Mouse (Mus musculus) mouse trophoblast stem cell (cell line): ENCODE results near the gene Lactbl1.

ENCODE experiments used
- in situ Hi-C, 2 experiments: fragments of 300-500 bp; cut with MseI, MboI; formaldehyde crosslinking; loops; 2 replicates in 1 of 2; 3 replicates in 1 of 2; pipeline ENCODE4 v1.15.1; 2025

Gene Lactbl1

GRCm38 (mm10) chr4:136622388-136622787 lies at the start of gene Lactbl1:
TSS of gene Lactbl1 (plus strand) at chr4:136622621.
- in situ Hi-C loops: loop anchor here (10.0 to 25.0 kb wide), 2 partner anchors 235 to 238 kb away; no protein-coding TSS in a partner anchor

- in situ Hi-C loops: no loop called here
These were observed 40.5 kb upstream of the Lactbl1 start for GRCm38 (mm10) chr4:136581885-136582284.

- in situ Hi-C loops: no loop called here
These were observed 35.1 kb upstream of the Lactbl1 start for GRCm38 (mm10) chr4:136587221-136587827.

- in situ Hi-C loops: no loop called here
These were observed 34.4 kb upstream of the Lactbl1 start for GRCm38 (mm10) chr4:136588003-136588402.

- in situ Hi-C loops: no loop called here
These were observed 30.3 kb upstream of the Lactbl1 start for GRCm38 (mm10) chr4:136592111-136592510.

DNA sequence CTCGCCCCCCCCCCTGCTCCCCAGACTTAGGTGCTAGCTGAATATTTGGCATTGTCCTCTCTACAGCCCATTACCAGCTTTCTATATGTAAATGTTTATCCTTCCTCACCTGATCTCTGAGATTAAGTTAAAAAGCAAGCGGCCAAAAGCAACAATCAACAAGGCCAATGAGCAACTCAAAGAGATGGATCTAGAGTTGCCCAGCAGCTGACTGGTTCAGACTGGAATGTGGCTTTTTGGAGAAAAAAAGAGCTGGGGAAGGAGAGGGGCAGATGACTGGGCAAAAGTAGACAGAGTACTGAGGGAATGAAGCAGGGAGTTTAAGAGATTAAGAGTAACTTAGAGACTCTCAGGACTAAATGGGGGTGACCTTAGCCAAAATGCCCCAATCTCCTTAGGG lies 28.4 kb upstream of the Lactbl1 start:
- in situ Hi-C loops: no loop called here

GRCm38 (mm10) chr4:136595221-136595620 lies 27.2 kb upstream of the Lactbl1 start:
- in situ Hi-C loops: no loop called here

DNA sequence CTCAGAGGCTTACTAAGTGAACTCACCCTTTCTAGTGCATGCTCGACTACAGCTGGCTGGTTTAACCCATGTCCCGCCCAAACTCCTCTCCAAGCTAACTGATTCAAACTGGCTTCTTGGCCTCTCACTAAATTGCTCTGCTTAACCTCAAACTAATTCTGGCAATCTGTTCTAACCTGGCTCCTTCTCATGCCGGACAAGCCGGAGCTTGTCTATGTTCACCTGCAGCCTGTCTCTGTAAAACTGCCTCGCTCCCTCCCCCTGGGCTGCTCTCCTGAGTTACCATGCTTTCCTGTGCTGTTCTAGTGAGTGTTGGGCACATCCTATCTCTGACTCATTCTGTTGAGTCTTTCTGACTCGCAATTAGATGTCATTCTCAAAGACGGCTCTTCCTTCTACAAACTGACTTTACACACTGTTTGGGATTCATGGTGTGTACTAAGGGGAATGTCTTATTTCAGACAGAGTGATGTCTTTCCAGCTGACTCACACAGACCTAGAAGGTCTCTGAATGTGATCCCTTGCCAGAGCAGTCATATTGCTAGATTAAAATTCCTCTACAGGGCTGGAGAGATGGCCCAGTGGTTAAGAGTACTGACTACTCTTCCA lies 24.0 kb upstream of the Lactbl1 start:
- in situ Hi-C loops: no loop called here

DNA sequence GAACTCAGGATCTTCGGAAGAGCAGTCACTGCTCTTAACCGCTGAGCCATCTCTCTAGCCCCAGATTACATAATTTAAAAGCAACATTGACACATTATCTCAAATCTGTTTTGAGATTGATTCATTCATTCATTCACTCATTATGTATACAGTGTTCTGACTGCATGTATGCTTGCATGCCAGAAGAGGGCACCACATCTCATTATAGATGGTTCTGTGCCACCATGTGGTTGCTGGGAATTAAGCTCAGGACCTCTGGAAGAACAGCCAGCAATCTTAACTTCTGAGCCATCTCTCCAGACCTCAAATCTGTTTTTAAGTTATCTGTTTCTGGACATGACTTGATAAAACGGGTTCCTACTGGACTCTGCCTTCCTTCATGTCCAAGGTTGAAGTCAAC lies 22.6 kb upstream of the Lactbl1 start:
- in situ Hi-C loops: loop anchor here in 1 of 2 experiments (25.0 kb wide), 1 partner anchor 213 kb away; no protein-coding TSS in a partner anchor

DNA sequence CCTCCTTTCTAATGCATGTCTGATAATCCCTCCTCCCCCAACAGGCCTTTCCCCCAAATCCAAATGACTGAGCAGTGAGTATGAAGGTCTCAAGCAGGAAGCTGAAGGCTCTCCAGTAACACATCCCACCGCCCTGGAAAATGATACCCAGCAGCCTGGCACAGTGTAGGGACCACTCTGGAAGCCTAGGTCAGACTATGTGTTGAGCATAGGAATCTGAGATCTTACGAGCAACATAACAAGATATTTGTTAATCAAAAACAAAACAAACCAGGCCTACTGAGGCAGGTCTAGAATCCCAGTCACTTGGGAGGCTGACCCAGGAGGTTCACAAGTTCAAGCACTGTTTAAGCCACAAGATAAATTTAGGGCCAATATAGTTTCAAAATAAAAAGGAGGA lies 21.9 kb upstream of the Lactbl1 start:
- in situ Hi-C loops: loop anchor here in 1 of 2 experiments (25.0 kb wide), 1 partner anchor 213 kb away; no protein-coding TSS in a partner anchor

- in situ Hi-C loops: loop anchor here in 1 of 2 experiments (25.0 kb wide), 1 partner anchor 214 kb away; no protein-coding TSS in a partner anchor
These were observed 20.9 kb upstream of the Lactbl1 start for GRCm38 (mm10) chr4:136601476-136601875.

GRCm38 (mm10) chr4:136602018-136602554 lies 20.3 kb upstream of the Lactbl1 start:
- in situ Hi-C loops: loop anchor here in 1 of 2 experiments (25.0 kb wide), 1 partner anchor 215 kb away; no protein-coding TSS in a partner anchor

DNA sequence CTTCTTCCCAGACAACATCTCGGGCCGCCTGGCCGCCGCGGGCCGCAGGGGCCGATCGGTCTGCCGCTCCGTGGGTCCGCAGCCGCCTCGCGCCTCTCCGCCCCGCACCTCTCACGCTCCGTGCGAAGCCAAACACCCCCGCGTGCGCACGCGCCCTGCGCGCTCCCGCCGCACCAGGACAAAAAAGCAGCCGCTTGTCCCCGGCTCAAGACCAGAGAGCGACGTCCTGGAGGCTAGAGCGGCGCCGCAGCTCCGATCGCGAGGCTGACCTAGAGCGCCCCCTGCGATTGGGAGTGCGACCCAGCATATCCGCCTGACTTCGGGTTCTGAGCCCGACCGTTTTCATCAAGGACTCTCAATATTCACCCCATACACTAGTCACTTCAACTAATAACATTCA lies 19.9 kb upstream of the Lactbl1 start, which contains the start of gene Kdm1a:
TSS of gene Kdm1a (minus strand) at position 156 of the 400 bp plus-strand sequence.
- in situ Hi-C loops: loop anchor here in 1 of 2 experiments (25.0 kb wide), 1 partner anchor 215 kb away; no protein-coding TSS in a partner anchor

- in situ Hi-C loops: loop anchor here in 1 of 2 experiments (25.0 kb wide), 1 partner anchor 219 kb away; no protein-coding TSS in a partner anchor
These were observed 16.5 kb upstream of the Lactbl1 start for GRCm38 (mm10) chr4:136605756-136606485.

GRCm38 (mm10) chr4:136610387-136610856 lies 12.0 kb upstream of the Lactbl1 start, which contains the start of gene Tex46:
TSS of gene Tex46 (plus strand) at chr4:136610437.
- in situ Hi-C loops: loop anchor here in 1 of 2 experiments (25.0 kb wide), 1 partner anchor 223 kb away; no protein-coding TSS in a partner anchor

DNA sequence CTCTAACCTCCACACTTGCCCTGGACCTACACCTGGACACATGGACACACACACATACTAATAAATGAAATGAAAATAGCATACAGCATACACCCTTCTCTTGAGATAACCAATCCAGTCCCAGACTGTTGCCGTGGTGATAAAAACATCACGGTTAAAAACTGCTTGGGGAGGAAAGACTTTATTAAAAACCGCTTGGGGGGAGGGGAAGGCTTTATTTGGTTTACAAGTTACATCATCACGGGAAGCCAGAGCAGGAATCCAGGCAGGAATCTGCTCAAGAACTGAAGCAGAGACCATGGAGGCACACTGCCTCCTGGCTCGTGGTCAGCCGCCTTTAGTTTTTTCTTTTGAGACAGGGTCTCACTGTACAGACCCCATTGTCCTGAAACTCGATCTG lies 8.8 kb upstream of the Lactbl1 start:
- in situ Hi-C loops: loop anchor here in 1 of 2 experiments (25.0 kb wide), 1 partner anchor 226 kb away; no protein-coding TSS in a partner anchor

DNA sequence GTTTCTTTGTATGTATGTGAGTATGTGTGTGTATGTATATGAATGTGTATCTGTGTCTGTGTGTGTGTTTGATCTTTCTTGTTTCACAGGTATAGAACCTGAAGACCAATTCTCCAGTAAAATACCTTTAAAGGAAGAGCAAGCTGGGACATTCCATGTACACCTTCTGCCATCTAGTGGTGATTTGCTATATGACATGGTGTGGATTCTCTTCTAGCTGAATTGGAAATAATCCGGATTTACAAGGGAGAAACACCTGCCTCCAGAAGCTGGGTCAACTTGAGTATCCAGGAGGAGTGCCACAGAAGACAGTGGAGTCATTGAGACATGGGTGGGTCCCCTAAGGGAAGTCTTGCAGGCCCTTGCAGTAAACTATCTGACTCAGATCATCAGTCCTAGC lies 1.1 kb upstream of the Lactbl1 start:
- in situ Hi-C loops: loop anchor here (10.0 to 25.0 kb wide), 2 partner anchors 234 to 237 kb away; no protein-coding TSS in a partner anchor

- in situ Hi-C loops: loop anchor here (10.0 to 25.0 kb wide), 2 partner anchors 235 to 237 kb away; no protein-coding TSS in a partner anchor
These were observed 465 bp upstream of the Lactbl1 start for GRCm38 (mm10) chr4:136621956-136622355.

DNA sequence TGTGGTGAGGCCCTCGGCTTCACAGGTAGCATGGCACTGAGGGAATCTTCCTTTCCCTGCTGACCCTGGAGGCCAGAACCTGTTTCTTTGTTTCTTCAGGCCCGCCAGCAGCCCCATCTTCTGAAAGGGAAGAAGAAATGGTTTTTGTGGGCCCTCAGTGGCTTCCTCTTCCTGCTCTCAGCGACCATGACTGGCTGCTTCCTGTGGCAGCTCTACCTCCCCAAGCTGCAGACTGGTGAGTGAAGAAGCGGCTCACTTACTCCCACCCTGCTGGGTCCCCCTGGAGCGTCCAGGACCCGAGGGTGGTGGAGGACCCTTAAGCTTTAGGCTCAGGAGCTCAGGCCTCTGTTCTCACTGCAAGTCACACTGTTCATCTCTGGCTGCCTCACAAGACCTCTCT lies 4.2 kb downstream of the Lactbl1 start:
- in situ Hi-C loops: loop anchor here in 1 of 2 experiments (10.0 kb wide), 1 partner anchor 242 kb away; no protein-coding TSS in a partner anchor

- in situ Hi-C loops: no loop called here
These were observed 9.0 kb downstream of the Lactbl1 start for GRCm38 (mm10) chr4:136631237-136631994.
